Mouse (Mus musculus): Measurements from ENCODE around the gene Nipbl. TPM values are rescaled to one million over a fixed set of nuclear protein-coding genes. Genes with fewer than 3 reads are reported as not detected.

Gene Nipbl
- polyA plus RNA-seq, 1 experiment from 2014 or later, result 18.5 TPM

GRCm38 (mm10) chr15:8324833-8325232, 119.4 kb downstream of the Nipbl start:
- no peak for DNase-seq (ENCODE audit: low spot score)
- no peaks in the 10 kb centered on the region for H3K9me3 ChIP-seq
- H3K36me3 ChIP-seq (replicated peaks), result peaks cover 89% of the 10 kb centered on the region
- 97% methylated on average over 2 of the region's 2 CpGs for WGBS
- H3K27ac ChIP-seq (replicated peaks), result no peak overlapping the region
- no peaks in the 10 kb centered on the region for H3K27me3 ChIP-seq (replicated peaks; ENCODE audit: low read depth, poor library complexity, severe bottlenecking)
- H3K4me1 ChIP-seq, result no peaks in the 10 kb centered on the region
- no peak overlapping the region for H3K4me3 ChIP-seq

- Histone ChIP-seq H3K36me3 (replicated peaks) (peaks cover 89% of the 10 kb centered on the region), H3K4me1 (no peaks in the 10 kb centered on the region)
These were observed 120.2 kb downstream of the Nipbl start for GRCm38 (mm10) chr15:8324061-8324460.

GRCm38 (mm10) chr15:8321491-8321890, 122.8 kb downstream of the Nipbl start:
- Histone ChIP-seq H3K36me3 (replicated peaks) (peaks cover 85% of the 10 kb centered on the region), H3K27me3 (replicated peaks; ENCODE audit: low read depth, poor library complexity, severe bottlenecking) (no peaks in the 10 kb centered on the region), H3K27ac (replicated peaks) (no peak overlapping the region), H3K9me3 (no peaks in the 10 kb centered on the region), H3K4me1 (no peaks in the 10 kb centered on the region), H3K4me3 (no peak overlapping the region)
- 90% methylated on average over 5 of the region's 5 CpGs for WGBS
- no peak for DNase-seq (ENCODE audit: low spot score)

More at GRCm38 (mm10) chr15:8324061-8324460, 120.2 kb downstream of the Nipbl start:
- Histone ChIP-seq H3K27me3 (replicated peaks; ENCODE audit: low read depth, poor library complexity, severe bottlenecking) (no peaks in the 10 kb centered on the region), H3K9me3 (no peaks in the 10 kb centered on the region), H3K4me3 (no peak overlapping the region), H3K27ac (replicated peaks) (no peak overlapping the region)
- no peak for DNase-seq (ENCODE audit: low spot score)
- WGBS, result 96% methylated on average over 4 of the region's 4 CpGs

GRCm38 (mm10) chr15:8319191-8319590, 125.1 kb downstream of the Nipbl start:
- Histone ChIP-seq H3K27me3 (replicated peaks; ENCODE audit: low read depth, poor library complexity, severe bottlenecking) (no peaks in the 10 kb centered on the region), H3K27ac (replicated peaks) (no peak overlapping the region), H3K9me3 (no peaks in the 10 kb centered on the region), H3K4me3 (no peak overlapping the region), H3K4me1 (no peaks in the 10 kb centered on the region), H3K36me3 (replicated peaks) (peaks cover 80% of the 10 kb centered on the region)
- WGBS, result 95% methylated on average over 5 of the region's 5 CpGs
- DNase-seq (ENCODE audit: low spot score), result no peak

- no peak for DNase-seq (ENCODE audit: low spot score)
- Histone ChIP-seq H3K27ac (replicated peaks) (no peak overlapping the region), H3K4me3 (no peak overlapping the region), H3K4me1 (no peaks in the 10 kb centered on the region), H3K36me3 (replicated peaks) (peaks cover 76% of the 10 kb centered on the region), H3K27me3 (replicated peaks; ENCODE audit: low read depth, poor library complexity, severe bottlenecking) (no peaks in the 10 kb centered on the region), H3K9me3 (no peaks in the 10 kb centered on the region)
- WGBS, result 88% methylated on average over 4 of the region's 4 CpGs
These were observed 126.9 kb downstream of the Nipbl start for GRCm38 (mm10) chr15:8317381-8317780.

- H3K4me3 ChIP-seq, result no peak overlapping the region
- WGBS, result 95% methylated on average over 1 of the region's 1 CpGs
- H3K36me3 ChIP-seq (replicated peaks), result peaks cover 98% of the 10 kb centered on the region
- no peak for DNase-seq (ENCODE audit: low spot score)
- no peak overlapping the region for H3K27ac ChIP-seq (replicated peaks)
- no peaks in the 10 kb centered on the region for H3K27me3 ChIP-seq (replicated peaks; ENCODE audit: low read depth, poor library complexity, severe bottlenecking)
- no peaks in the 10 kb centered on the region for H3K4me1 ChIP-seq
- H3K9me3 ChIP-seq, result no peaks in the 10 kb centered on the region
These were observed 138.8 kb downstream of the Nipbl start for GRCm38 (mm10) chr15:8305474-8305873.

GRCm38 (mm10) chr15:8302944-8303343, 141.3 kb downstream of the Nipbl start:
- DNase-seq (ENCODE audit: low spot score), result no peak
- Histone ChIP-seq H3K27ac (replicated peaks) (no peak overlapping the region), H3K9me3 (no peaks in the 10 kb centered on the region), H3K4me1 (no peaks in the 10 kb centered on the region), H3K4me3 (no peak overlapping the region), H3K27me3 (replicated peaks; ENCODE audit: low read depth, poor library complexity, severe bottlenecking) (no peaks in the 10 kb centered on the region), H3K36me3 (replicated peaks) (peaks cover 99% of the 10 kb centered on the region)
- WGBS, result 92% methylated on average over 10 of the region's 10 CpGs

GRCm38 (mm10) chr15:8294150-8294549, 150.1 kb downstream of the Nipbl start:
- H3K4me3 ChIP-seq, result no peak overlapping the region
- no peaks in the 10 kb centered on the region for H3K27me3 ChIP-seq (replicated peaks; ENCODE audit: low read depth, poor library complexity, severe bottlenecking)
- H3K9me3 ChIP-seq, result no peaks in the 10 kb centered on the region
- H3K36me3 ChIP-seq (replicated peaks), result peaks cover 94% of the 10 kb centered on the region
- H3K27ac ChIP-seq (replicated peaks), result no peak overlapping the region
- DNase-seq (ENCODE audit: low spot score), result no peak
- 97% methylated on average over 6 of the region's 6 CpGs for WGBS
- H3K4me1 ChIP-seq, result no peaks in the 10 kb centered on the region

GRCm38 (mm10) chr15:8291251-8291650, 153.0 kb downstream of the Nipbl start:
- 95% methylated on average over 14 of the region's 14 CpGs for whole genome bisulfite sequencing
- Histone ChIP-seq H3K27me3 (replicated peaks; ENCODE audit: low read depth, poor library complexity, severe bottlenecking) (no peaks in the 10 kb centered on the region), H3K4me3 (no peak overlapping the region), H3K36me3 (replicated peaks) (peaks cover 65% of the 10 kb centered on the region), H3K4me1 (no peaks in the 10 kb centered on the region), H3K9me3 (no peaks in the 10 kb centered on the region), H3K27ac (replicated peaks) (no peak overlapping the region)
- DNase-seq (ENCODE audit: low spot score), result no peak

GRCm38 (mm10) chr15:8282155-8282554, 162.1 kb downstream of the Nipbl start:
- 96% methylated on average over 2 of the region's 2 CpGs for WGBS
- no peaks in the 10 kb centered on the region for H3K36me3 ChIP-seq (replicated peaks)
- H3K9me3 ChIP-seq, result no peaks in the 10 kb centered on the region
- H3K27me3 ChIP-seq (replicated peaks; ENCODE audit: low read depth, poor library complexity, severe bottlenecking), result no peaks in the 10 kb centered on the region
- H3K4me1 ChIP-seq, result peaks cover 9% of the 10 kb centered on the region
- no peak overlapping the region for H3K27ac ChIP-seq (replicated peaks)
- no peak for DNase-seq (ENCODE audit: low spot score)
- no peak overlapping the region for H3K4me3 ChIP-seq

GRCm38 (mm10) chr15:8281701-8282100, 162.6 kb downstream of the Nipbl start:
- no peak for DNase-seq (ENCODE audit: low spot score)

GRCm38 (mm10) chr15:8279929-8280610, 164.2 kb downstream of the Nipbl start:
- H3K4me3 ChIP-seq, result peak overlapping the region; percentile 54
- H3K27ac ChIP-seq (replicated peaks), result peak overlapping the region; percentile 36; the same call in 1 of the 2 replicates
- DNase-seq (ENCODE audit: low spot score), result peak; percentile 32

More at GRCm38 (mm10) chr15:8281701-8282100, 162.6 kb downstream of the Nipbl start:
- Histone ChIP-seq H3K27me3 (replicated peaks; ENCODE audit: low read depth, poor library complexity, severe bottlenecking) (no peaks in the 10 kb centered on the region), H3K36me3 (replicated peaks) (no peaks in the 10 kb centered on the region), H3K4me3 (no peak overlapping the region), H3K9me3 (no peaks in the 10 kb centered on the region), H3K27ac (replicated peaks) (no peak overlapping the region), H3K4me1 (peaks cover 9% of the 10 kb centered on the region)
- WGBS, result 85% methylated on average over 7 of the region's 7 CpGs

GRCm38 (mm10) chr15:8279320-8279779, 164.9 kb downstream of the Nipbl start:
- H3K9me3 ChIP-seq, result 0 out of 2 replicates have a peak, but pooled peaks cover 3% of the 10 kb centered on the region
- WGBS, result 40% methylated on average over 17 of the region's 17 CpGs
- peak overlapping the region; percentile 72 for H3K27ac ChIP-seq (replicated peaks)
- peak; percentile 49 for DNase-seq (ENCODE audit: low spot score)
- H3K4me1 ChIP-seq, result peaks cover 9% of the 10 kb centered on the region
- no peaks in the 10 kb centered on the region for H3K27me3 ChIP-seq (replicated peaks; ENCODE audit: low read depth, poor library complexity, severe bottlenecking)
- peak overlapping the region; percentile 54 for H3K4me3 ChIP-seq
- peaks cover 13% of the 10 kb centered on the region; the same call in 1 of the 2 replicates for H3K36me3 ChIP-seq (replicated peaks)

More at GRCm38 (mm10) chr15:8279929-8280610, 164.2 kb downstream of the Nipbl start:
- peaks cover 9% of the 10 kb centered on the region for H3K4me1 ChIP-seq
- no peaks in the 10 kb centered on the region for H3K27me3 ChIP-seq (replicated peaks; ENCODE audit: low read depth, poor library complexity, severe bottlenecking)
- H3K36me3 ChIP-seq (replicated peaks), result peaks cover 6% of the 10 kb centered on the region; the same call in 1 of the 2 replicates
- WGBS, result 79% methylated on average over 20 of the region's 20 CpGs
- 0 out of 2 replicates have a peak, but pooled peaks cover 3% of the 10 kb centered on the region for H3K9me3 ChIP-seq
